Mouse (Mus musculus) gastrocnemius, postnatal 10 days (tissue): ENCODE data around the gene Slc25a39. TPM values are rescaled to one million over a fixed set of nuclear protein-coding genes. Genes with fewer than 3 reads are reported as not detected.

ENCODE experiments used
- microRNA-seq, 2 experiments: library from miRNA; unstranded; fragments of <30 nt; microRNA quantifications; one replicate each; pipeline ENCODE4 v1.2.0; 2021
- total RNA-seq, 2 experiments: library from RNA; stranded (reverse); gene quantifications; 2 replicates each; pipeline ENCODE4 v1.2.3; 2021

The Slc25a39 gene
- total RNA-seq, 2 experiments from 2014 or later, result 51.7 to 53.5 TPM

Small RNAs within 50 kb of the gene (microRNA-seq; reads per million reads assigned to microRNA genes)
- gene Mir6930, result 0.25 to 0.32 reads per million in 2 experiments

Other genes with a start within 250 kb of the Slc25a39 start
- 10 to 100 TPM; 83.1 to 84.4 TPM for gene Lsm12, start 222.7 kb downstream of the Slc25a39 start, total RNA-seq
- 10 to 100 TPM; 32.2 to 34.6 TPM for gene G6pc3, start 218.3 kb downstream of the Slc25a39 start, total RNA-seq
- 10 to 100 TPM; 68.5 to 86.9 TPM for gene Hdac5, start 177.8 kb downstream of the Slc25a39 start, total RNA-seq
- 1 to 10 TPM in 1 of 2 experiments, under 1 TPM in 1; 0.99 to 1.2 TPM for gene BC030867, start 159.1 kb downstream of the Slc25a39 start, total RNA-seq
- 10 to 100 TPM; 48.7 to 54.4 TPM for gene Asb16, start 139.2 kb downstream of the Slc25a39 start, total RNA-seq
- 10 to 100 TPM; 15.7 to 18.9 TPM for gene Tmub2, start 123.0 kb downstream of the Slc25a39 start, total RNA-seq
- gene Atxn7l3, start 111.3 kb downstream of the Slc25a39 start, total RNA-seq, result 10 to 100 TPM; 20.8 to 25.5 TPM
- gene Ubtf, start 88.2 kb downstream of the Slc25a39 start, total RNA-seq, result 10 to 100 TPM; 56.0 to 64.8 TPM
- 10 to 100 TPM in 1 of 2 experiments, 1 to 10 TPM in 1; 2.1 to 10.7 TPM for gene Slc4a1, start 41.7 kb downstream of the Slc25a39 start, total RNA-seq
- gene Rundc3a, start 14.5 kb downstream of the Slc25a39 start, total RNA-seq, result 1 to 10 TPM in 1 of 2 experiments, under 1 TPM in 1; 0.87 to 1.9 TPM
- gene Grn, start 22.4 kb upstream of the Slc25a39 start, total RNA-seq, result 10 to 100 TPM; 81.6 to 93.6 TPM
- 10 to 100 TPM; 11.7 to 12.3 TPM for gene Fam171a2, start 39.7 kb upstream of the Slc25a39 start, total RNA-seq
- 1 to 10 TPM; 1.9 to 3.7 TPM for gene Itga2b, start 62.2 kb upstream of the Slc25a39 start, total RNA-seq
- gene Gpatch8, start 148.4 kb upstream of the Slc25a39 start, total RNA-seq, result 10 to 100 TPM; 28.9 to 33.9 TPM
- gene Gm11627, start 171.5 kb upstream of the Slc25a39 start, total RNA-seq, result 1 to 10 TPM in 1 of 2 experiments, under 1 TPM in 1; 0.50 to 1.0 TPM
- 10 to 100 TPM in 1 of 2 experiments, 1 to 10 TPM in 1; 8.0 to 12.5 TPM for gene Fzd2, start 196.4 kb upstream of the Slc25a39 start, total RNA-seq